Mouse (Mus musculus) limb, embryonic 15.5 days (tissue): Measurements from ENCODE around the gene Stx8. TPM values are rescaled to one million over a fixed set of nuclear protein-coding genes. Genes with fewer than 3 reads are reported as not detected.

Source experiments
- ATAC-seq: fragments of 200-750 bp; cut with Nextera tagmentation; 2 replicates; pipeline ENCODE4 v1.8.0; 2017; ENCODE audit warnings: low read depth, moderate TSS enrichment; ENCODE audit not compliant: insufficient number of reproducible peaks, low FRiP score, low TSS enrichment
- H3K27ac ChIP-seq: fragments of 300-500 bp; sonication (generic); 2 replicates; pipeline ENCODE4 v1.5.1; 2015; ENCODE audit warnings: moderate library complexity, mild to moderate bottlenecking, inconsistent platforms
- H3K27me3 ChIP-seq: fragments of 300-500 bp; sonication (generic); 2 replicates; pipeline ENCODE4 v1.6.1; 2015; ENCODE audit warnings: inconsistent platforms
- H3K36me3 ChIP-seq: fragments of 300-500 bp; sonication (generic); 2 replicates; pipeline ENCODE4 v1.6.1; 2015; ENCODE audit warnings: inconsistent platforms
- H3K4me1 ChIP-seq: fragments of 300-500 bp; sonication (generic); 2 replicates; pipeline ENCODE4 v1.6.1; 2015; ENCODE audit warnings: inconsistent platforms
- H3K4me2 ChIP-seq: fragments of 300-500 bp; sonication (generic); 2 replicates; pipeline ENCODE4 v1.6.1; 2015; ENCODE audit warnings: mild to moderate bottlenecking, inconsistent platforms
- H3K4me3 ChIP-seq: fragments of 300-500 bp; sonication (generic); 2 replicates; pipeline ENCODE4 v1.5.1; 2015; ENCODE audit warnings: mild to moderate bottlenecking, inconsistent platforms
- H3K9ac ChIP-seq: fragments of 300-500 bp; sonication (generic); 2 replicates; pipeline ENCODE4 v1.6.1; 2015; ENCODE audit warnings: inconsistent platforms
- H3K9me3 ChIP-seq: fragments of 300-500 bp; sonication (generic); 2 replicates; pipeline ENCODE4 v1.6.1; 2016; ENCODE audit warnings: inconsistent platforms
- WGBS: fragments of 180-500 bp; shearing (Covaris S2); methylation state at CpG from one replicate; pipeline ENCODE4 v1.1.7; 2015; 5-methylcytosine and 5-hydroxymethylcytosine counted together
- polyA plus RNA-seq: library from polyadenylated mRNA; unstranded; fragments of >200 nt; fragmentation: Nextera tagmentation; extraction: Ambion mirVana; gene quantifications from 2 replicates; pipeline ENCODE4 v1.2.1, GENCODE M21; 2015

Gene Stx8
- polyA plus RNA-seq, 1 experiment from 2014 or later = 64.4 TPM

DNA sequence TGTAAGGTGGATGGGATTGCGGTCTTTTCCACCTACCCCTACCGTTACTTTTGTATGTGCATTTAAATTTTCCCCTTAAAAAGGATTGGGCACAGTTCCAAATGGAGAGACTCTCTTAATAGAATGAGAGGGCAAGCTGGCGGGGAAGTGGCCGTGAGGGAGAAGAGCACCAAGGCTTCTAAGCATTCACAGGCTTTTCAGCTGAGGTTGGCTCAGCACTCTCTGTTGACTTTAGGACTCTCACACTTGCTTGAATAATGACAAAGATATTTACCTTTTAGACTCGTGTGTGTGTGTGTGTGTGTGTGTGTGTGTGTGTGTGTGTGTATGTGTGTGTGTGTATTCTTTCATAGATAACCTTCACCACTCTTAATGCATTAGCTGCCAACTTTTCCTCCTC, 105.8 kb downstream of the Stx8 start:
- Histone ChIP-seq H3K4me3 (no peak overlapping the region), H3K9me3 (no peaks in the 10 kb centered on the region), H3K4me2 (no peak overlapping the region), H3K4me1 (peaks cover 21% of the 10 kb centered on the region), H3K27ac (no peak overlapping the region), H3K36me3 (no peaks in the 10 kb centered on the region), H3K27me3 (no peaks in the 10 kb centered on the region), H3K9ac (no peak overlapping the region)
- ATAC-seq = no peak
- 55% methylated on average over 5 of the region's 5 CpGs for WGBS

DNA sequence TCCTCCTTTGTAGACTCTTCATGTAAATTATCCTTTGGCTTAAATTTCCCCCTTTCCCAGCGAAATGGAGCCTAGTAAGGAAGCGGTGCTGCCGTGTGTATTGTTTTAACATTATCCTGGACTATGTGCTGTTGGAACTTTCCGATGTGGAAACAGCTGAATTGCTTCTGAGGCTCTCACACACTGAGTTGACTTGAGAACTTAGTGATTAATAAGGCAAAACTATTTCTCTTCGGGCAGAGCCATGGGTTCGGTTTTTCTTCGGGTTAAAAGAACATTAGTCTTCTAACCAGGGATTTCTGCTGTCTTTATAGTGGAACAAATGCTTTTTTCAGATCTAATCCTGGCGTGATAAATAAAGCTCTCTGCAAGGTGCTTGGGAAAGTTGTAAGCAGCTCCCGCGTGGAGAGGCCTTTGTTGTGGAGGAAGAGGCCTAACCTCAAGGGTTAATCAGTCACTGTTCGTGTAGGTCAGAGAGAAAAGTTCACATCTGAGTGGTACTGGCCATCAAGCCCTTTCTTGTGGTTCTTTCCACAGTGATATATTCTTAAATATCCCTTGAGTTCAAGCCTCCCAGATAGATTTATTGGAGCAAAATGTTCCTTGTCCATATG, 106.7 kb downstream of the Stx8 start:
- Histone ChIP-seq H3K27ac (no peak overlapping the region), H3K27me3 (no peaks in the 10 kb centered on the region), H3K4me2 (no peak overlapping the region), H3K4me3 (no peak overlapping the region), H3K4me1 (peaks cover 21% of the 10 kb centered on the region), H3K36me3 (no peaks in the 10 kb centered on the region), H3K9ac (no peak overlapping the region), H3K9me3 (no peaks in the 10 kb centered on the region)
- 63% methylated on average over 11 of the region's 11 CpGs for WGBS
- no peak for ATAC-seq

DNA sequence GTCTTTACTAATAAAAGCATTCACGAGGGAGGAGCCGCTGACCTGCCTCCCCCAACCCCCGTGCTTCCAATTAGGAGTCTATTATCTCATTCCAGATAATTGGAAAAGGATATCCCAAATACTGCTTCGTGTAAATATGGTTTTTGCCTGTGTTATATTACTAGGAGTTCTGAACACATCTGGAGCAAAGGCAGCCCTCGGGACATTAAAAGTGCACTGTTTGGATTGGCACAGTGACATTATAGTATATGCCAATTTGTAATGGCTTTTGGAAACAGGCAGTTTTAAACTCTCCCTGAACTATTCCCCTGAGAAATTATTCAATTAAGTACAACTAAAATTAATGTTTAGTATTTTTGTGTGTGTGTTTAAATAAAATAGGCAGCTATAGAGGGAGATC, 108.7 kb downstream of the Stx8 start:
- Histone ChIP-seq H3K4me1 (peaks cover 24% of the 10 kb centered on the region), H3K4me3 (no peak overlapping the region), H3K27me3 (no peaks in the 10 kb centered on the region), H3K36me3 (no peaks in the 10 kb centered on the region), H3K27ac (no peak overlapping the region), H3K4me2 (0 out of 2 replicates have a peak overlapping the region, but pooled peaks have one; percentile 10), H3K9ac (no peak overlapping the region), H3K9me3 (no peaks in the 10 kb centered on the region)
- ATAC-seq = no peak
- WGBS = 15% methylated on average over 5 of the region's 5 CpGs

DNA sequence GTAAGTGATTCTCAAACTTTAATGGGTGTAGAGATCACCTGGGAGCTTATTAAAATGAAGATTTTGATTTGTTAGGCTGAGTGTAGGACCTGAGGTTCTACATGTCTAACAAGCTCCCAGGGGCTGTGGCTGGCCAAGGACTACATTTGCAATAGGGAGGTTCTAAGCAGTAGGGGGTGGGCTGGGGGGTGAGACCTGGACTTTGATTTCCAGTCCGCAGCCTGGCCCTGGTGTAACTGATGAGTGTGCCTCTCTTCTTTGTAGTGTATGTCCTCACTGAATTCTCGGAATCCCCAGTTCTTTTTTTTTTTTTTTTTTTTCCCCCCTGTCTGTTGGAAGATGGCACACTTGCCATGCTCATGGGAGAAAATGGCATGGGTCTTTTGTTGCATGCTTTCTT, 109.3 kb downstream of the Stx8 start:
- Histone ChIP-seq H3K4me1 (peaks cover 24% of the 10 kb centered on the region), H3K9me3 (no peaks in the 10 kb centered on the region), H3K36me3 (no peaks in the 10 kb centered on the region), H3K27ac (no peak overlapping the region), H3K9ac (no peak overlapping the region), H3K4me2 (no peak overlapping the region), H3K27me3 (no peaks in the 10 kb centered on the region), H3K4me3 (no peak overlapping the region)
- no peak for ATAC-seq
- 62% methylated on average over 2 of the region's 2 CpGs for WGBS

DNA sequence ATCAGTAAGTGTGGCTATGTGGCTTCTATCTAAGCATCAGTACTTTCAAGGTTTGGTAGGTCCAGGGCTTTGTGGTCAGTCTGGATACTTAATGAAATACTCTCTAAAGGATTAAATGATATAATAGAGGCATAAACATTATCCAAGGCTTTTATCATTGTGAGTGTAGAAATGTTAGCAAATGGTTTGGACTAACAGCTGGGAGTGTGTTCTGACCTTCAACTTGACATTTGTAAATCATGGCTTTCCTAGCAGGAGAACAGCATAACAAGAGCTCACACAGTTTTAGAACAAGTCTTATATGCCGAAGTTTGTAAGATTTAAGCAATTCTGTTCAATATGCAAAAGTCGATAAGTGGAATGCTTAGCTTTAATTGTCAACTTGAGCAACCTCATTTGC, 113.8 kb downstream of the Stx8 start:
- no peak overlapping the region for H3K4me2 ChIP-seq
- H3K4me1 ChIP-seq = peaks cover 12% of the 10 kb centered on the region
- 92% methylated on average over 2 of the region's 2 CpGs for WGBS

DNA sequence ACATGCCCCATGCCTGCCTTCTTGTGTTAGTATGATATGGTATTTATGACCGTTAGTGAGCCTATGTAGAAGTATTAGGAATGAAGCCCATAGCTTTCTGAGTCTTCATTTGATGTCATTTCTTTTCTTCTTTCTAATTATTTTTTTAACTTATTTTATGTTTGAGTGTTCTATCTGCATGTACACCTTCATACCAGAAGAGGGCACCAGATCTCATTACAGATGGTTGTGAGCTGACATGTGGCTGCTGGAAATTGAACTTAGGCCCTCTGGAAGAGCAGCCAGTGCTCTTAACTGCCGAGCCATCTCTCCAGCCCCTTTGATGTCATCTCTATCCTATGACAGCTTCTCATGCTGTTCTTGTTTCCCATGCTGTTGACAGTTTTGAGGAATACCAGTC, 115.0 kb downstream of the Stx8 start:
- H3K4me1 ChIP-seq = peaks cover 3% of the 10 kb centered on the region; the same call in 1 of the 2 replicates
- H3K36me3 ChIP-seq = no peaks in the 10 kb centered on the region
- H3K27ac ChIP-seq = no peak overlapping the region
- H3K9me3 ChIP-seq = no peaks in the 10 kb centered on the region
- no peaks in the 10 kb centered on the region for H3K27me3 ChIP-seq
- ATAC-seq = no peak
- WGBS = 90% methylated on average over 2 of the region's 2 CpGs
- H3K4me3 ChIP-seq = no peak overlapping the region
- no peak overlapping the region for H3K9ac ChIP-seq
- H3K4me2 ChIP-seq = no peak overlapping the region

More for the DNA sequence above, 113.8 kb downstream of the Stx8 start:
- no peak for ATAC-seq
- H3K4me3 ChIP-seq = no peak overlapping the region
- H3K27ac ChIP-seq = no peak overlapping the region
- H3K9me3 ChIP-seq = no peaks in the 10 kb centered on the region
- no peaks in the 10 kb centered on the region for H3K36me3 ChIP-seq
- no peak overlapping the region for H3K9ac ChIP-seq
- no peaks in the 10 kb centered on the region for H3K27me3 ChIP-seq

DNA sequence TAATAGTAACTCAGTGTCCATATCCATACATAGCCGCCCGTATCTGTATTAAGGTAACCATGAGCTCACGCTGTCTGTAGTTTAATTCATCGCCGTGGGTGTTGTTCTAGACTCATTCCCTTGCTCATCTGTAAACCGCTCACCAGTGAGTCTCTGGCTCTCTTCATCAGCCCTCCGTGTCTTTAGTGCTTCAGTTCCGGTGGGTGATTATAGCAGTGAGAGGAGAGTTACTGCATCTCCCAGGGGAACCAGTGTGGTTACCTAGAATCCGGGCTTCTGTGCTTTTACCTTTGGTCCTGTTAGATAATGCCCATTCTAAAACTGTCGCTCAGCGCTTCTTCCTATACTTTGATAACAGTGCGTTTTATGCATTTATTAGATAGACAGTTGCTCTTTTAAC, 116.8 kb downstream of the Stx8 start:
- H3K36me3 ChIP-seq = no peaks in the 10 kb centered on the region
- H3K9me3 ChIP-seq = no peaks in the 10 kb centered on the region
- H3K4me1 ChIP-seq = peaks cover 7% of the 10 kb centered on the region; the same call in 1 of the 2 replicates
- H3K4me3 ChIP-seq = no peak overlapping the region
- H3K27me3 ChIP-seq = no peaks in the 10 kb centered on the region
- H3K4me2 ChIP-seq = no peak overlapping the region
- no peak for ATAC-seq
- no peak overlapping the region for H3K9ac ChIP-seq
- 89% methylated on average over 12 of the region's 12 CpGs for WGBS
- no peak overlapping the region for H3K27ac ChIP-seq

DNA sequence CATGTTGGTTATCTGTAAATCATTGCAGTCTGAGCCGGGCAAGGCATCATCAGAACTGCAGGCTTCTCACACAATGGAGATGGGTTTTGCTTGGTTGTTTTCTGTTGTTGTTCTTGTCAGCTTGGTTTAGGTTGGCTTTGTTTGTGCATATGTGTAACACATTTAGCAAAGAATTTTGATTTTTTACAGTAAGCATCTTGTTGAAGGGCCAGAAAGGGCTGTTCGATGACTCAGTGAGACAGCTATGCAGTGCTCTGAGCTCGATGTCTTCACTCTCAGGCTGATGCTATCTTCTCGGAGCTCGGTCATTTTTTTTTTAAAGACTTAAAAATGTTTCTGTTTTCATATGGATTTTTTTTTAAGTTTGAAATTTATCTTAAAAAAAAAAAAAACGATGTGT, 117.6 kb downstream of the Stx8 start:
- H3K27ac ChIP-seq = no peak overlapping the region
- 62% methylated on average over 6 of the region's 6 CpGs for WGBS
- no peak for ATAC-seq

DNA sequence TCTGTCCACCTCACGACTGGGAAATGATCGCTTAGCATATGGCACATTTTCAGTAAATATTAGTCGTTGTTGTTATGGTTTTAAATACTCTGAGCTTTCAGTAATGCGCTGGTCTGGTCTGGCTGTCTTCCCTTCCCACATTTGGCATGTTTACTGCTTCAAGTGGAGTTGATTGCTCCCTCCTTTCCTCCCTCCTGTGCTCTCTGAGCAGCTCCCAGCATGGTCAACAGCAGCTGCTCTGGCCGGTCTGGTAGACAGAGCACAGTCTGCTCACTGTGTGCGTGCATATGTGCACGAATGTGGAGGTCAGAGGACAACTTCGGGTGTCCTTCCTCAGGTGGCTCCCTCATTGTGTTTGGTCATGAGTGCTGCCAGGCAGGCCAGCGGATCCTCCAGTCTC, 120.2 kb downstream of the Stx8 start:
- no peak for ATAC-seq
- 59% methylated on average over 9 of the region's 9 CpGs for WGBS
- H3K9me3 ChIP-seq = no peaks in the 10 kb centered on the region
- H3K27me3 ChIP-seq = no peaks in the 10 kb centered on the region
- no peaks in the 10 kb centered on the region for H3K36me3 ChIP-seq
- no peak overlapping the region for H3K4me2 ChIP-seq
- H3K27ac ChIP-seq = no peak overlapping the region
- H3K4me1 ChIP-seq = peaks cover 14% of the 10 kb centered on the region
- H3K4me3 ChIP-seq = no peak overlapping the region
- H3K9ac ChIP-seq = no peak overlapping the region

More for the DNA sequence above, 117.6 kb downstream of the Stx8 start:
- Histone ChIP-seq H3K27me3 (no peaks in the 10 kb centered on the region), H3K4me2 (no peak overlapping the region), H3K4me1 (0 out of 2 replicates have a peak, but pooled peaks cover 4% of the 10 kb centered on the region), H3K9me3 (no peaks in the 10 kb centered on the region), H3K36me3 (no peaks in the 10 kb centered on the region), H3K4me3 (no peak overlapping the region), H3K9ac (no peak overlapping the region)

DNA sequence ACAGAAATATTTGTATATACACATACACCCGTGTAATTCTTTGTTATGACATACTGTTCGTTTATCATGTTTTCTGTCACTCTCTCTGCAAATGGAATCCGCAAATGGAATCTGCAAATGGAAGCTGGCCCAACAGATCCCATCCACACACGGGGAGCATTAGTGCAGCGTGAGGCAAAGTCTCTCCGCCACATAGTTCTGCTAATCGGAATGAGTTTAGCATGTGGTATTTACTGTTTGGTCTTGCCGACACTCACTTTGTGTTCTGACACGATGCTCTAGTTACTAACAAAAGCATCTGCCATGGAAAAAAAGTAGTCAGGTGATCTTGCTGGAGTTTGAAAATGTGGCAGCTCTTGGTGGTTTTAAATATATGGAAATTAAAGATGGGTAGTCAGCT, 123.4 kb downstream of the Stx8 start:
- Histone ChIP-seq H3K4me2 (no peak overlapping the region), H3K9me3 (no peaks in the 10 kb centered on the region), H3K9ac (no peak overlapping the region), H3K4me3 (no peak overlapping the region), H3K27ac (peak overlapping the region; percentile 17; the same call in 1 of the 2 replicates), H3K27me3 (no peaks in the 10 kb centered on the region), H3K4me1 (peaks cover 14% of the 10 kb centered on the region), H3K36me3 (no peaks in the 10 kb centered on the region)
- WGBS = 47% methylated on average over 9 of the region's 9 CpGs
- no peak for ATAC-seq

DNA sequence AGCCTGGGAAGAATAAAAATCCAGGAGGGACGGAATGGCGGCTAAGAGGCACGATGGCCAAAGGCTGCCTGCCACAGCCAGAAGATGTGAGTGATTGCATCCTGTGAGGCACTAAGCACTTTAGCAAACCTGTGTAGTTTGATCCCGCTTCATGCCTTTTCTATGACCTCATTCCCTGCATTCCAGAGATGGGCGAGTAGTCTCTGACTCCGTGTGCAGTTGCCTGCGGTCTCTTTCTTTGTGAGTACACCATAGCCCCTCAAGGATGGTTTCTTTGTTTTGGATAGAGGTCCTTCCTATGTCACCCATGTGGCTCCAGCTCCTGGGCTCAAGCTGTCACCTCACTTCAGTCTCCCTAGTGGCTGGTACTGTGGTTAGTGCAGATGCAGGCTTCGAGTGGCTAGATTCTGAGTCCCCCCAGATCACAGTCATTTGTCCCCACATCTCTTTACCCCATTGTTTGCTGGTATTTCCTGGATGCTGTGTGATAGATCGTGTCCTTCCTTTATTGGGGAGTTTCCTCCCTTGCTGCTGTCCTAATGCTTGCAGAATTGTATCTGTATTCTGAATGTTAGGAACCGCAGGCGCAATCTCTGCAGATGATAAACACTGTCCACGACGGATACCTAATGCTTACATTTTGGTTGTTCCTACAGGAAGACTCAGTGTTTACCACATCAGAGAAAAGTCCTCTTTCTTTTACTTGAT, 124.0 kb downstream of the Stx8 start:
- Histone ChIP-seq H3K4me3 (no peak overlapping the region), H3K27ac (peak overlapping the region; percentile 17; the same call in 1 of the 2 replicates), H3K36me3 (no peaks in the 10 kb centered on the region), H3K27me3 (no peaks in the 10 kb centered on the region), H3K4me1 (peaks cover 14% of the 10 kb centered on the region), H3K9ac (no peak overlapping the region), H3K4me2 (no peak overlapping the region), H3K9me3 (no peaks in the 10 kb centered on the region)
- ATAC-seq = no peak
- WGBS = 36% methylated on average over 13 of the region's 13 CpGs

DNA sequence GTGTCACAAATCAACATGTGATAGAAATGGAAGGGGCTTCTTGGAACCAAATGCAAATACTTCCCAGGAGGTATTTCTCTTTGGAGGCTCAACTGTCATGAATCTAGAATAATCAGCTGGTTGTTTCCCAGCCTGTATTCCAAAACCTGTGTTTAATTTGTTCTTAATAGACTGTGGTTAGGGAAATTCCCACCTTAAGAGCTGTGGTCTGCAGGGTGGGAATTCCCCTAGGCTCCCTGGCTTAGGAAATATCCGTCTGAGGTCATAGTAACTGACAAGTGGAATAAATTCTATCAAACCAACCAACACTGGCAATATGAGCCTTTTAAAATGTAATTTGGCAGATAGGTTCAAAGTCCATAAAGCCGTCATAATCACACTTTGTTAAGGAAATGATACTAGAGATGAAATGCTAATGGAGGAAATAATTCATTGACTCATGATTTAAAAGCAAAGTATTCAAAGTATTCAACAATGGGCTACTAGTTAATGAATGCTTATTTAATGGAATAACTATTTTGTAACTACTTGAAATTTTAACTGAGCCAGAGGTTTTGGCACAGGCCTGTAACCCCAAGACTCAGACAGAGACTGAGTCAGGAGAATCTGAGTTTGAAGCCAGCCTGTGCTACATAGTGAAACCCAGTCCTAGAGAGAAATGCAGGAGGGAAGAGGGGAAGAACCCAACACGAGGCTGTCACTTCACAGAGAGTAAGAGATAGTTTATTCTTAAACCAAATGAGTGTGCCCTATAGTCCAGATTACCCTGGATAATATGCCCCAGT, 126.2 kb downstream of the Stx8 start:
- H3K4me1 ChIP-seq = peaks cover 11% of the 10 kb centered on the region
- ATAC-seq = no peak
- H3K27me3 ChIP-seq = no peaks in the 10 kb centered on the region
- no peaks in the 10 kb centered on the region for H3K36me3 ChIP-seq
- H3K9ac ChIP-seq = no peak overlapping the region
- H3K9me3 ChIP-seq = no peaks in the 10 kb centered on the region
- 59% methylated on average over 3 of the region's 3 CpGs for WGBS
- H3K4me2 ChIP-seq = no peak overlapping the region
- H3K27ac ChIP-seq = no peak overlapping the region
- no peak overlapping the region for H3K4me3 ChIP-seq
